Mouse (Mus musculus) liver, embryonic 12.5 days (tissue): ENCODE data around the gene Pnliprp2. TPM values are rescaled to one million over a fixed set of nuclear protein-coding genes. Genes with fewer than 3 reads are reported as not detected.

Experiments used
- ATAC-seq: fragments of 200-750 bp; cut with Nextera tagmentation; 2 replicates; pipeline ENCODE4 v1.8.0; 2017; ENCODE audit warnings: moderate number of reproducible peaks, mild to moderate bottlenecking, moderate library complexity
- H3K27ac ChIP-seq: fragments of 300-500 bp; sonication (generic); 2 replicates; pipeline ENCODE4 v1.5.1; 2016; ENCODE audit warnings: mild to moderate bottlenecking
- H3K27me3 ChIP-seq: fragments of 300-500 bp; sonication (generic); replicated peaks from 2 replicates; pipeline ENCODE4 v1.6.1; 2016; ENCODE audit warnings: mild to moderate bottlenecking, moderate library complexity
- H3K36me3 ChIP-seq: fragments of 300-500 bp; sonication (generic); 2 replicates; pipeline ENCODE4 v1.6.1; 2016; ENCODE audit warnings: mild to moderate bottlenecking, moderate library complexity
- H3K4me1 ChIP-seq: fragments of 300-500 bp; sonication (generic); 2 replicates; pipeline ENCODE4 v1.6.1; 2016
- H3K4me2 ChIP-seq: fragments of 300-500 bp; sonication (generic); 2 replicates; pipeline ENCODE4 v1.6.1; 2016; ENCODE audit warnings: mild to moderate bottlenecking, moderate library complexity
- H3K4me3 ChIP-seq: fragments of 300-500 bp; sonication (generic); 2 replicates; pipeline ENCODE4 v1.5.1; 2016; ENCODE audit warnings: mild to moderate bottlenecking, moderate library complexity
- H3K9ac ChIP-seq: fragments of 300-500 bp; sonication (generic); 2 replicates; pipeline ENCODE4 v1.6.1; 2016; ENCODE audit warnings: mild to moderate bottlenecking, moderate library complexity
- H3K9me3 ChIP-seq: fragments of 300-500 bp; sonication (generic); replicated peaks from 2 replicates; pipeline ENCODE4 v1.6.1; 2016; ENCODE audit warnings: mild to moderate bottlenecking, moderate library complexity
- WGBS: fragments of 180-500 bp; shearing (Covaris S2); methylation state at CpG from one replicate; pipeline ENCODE4 v1.1.7; 2016; ENCODE audit not compliant: insufficient replicate concordance; 5-methylcytosine and 5-hydroxymethylcytosine counted together
- polyA plus RNA-seq: library from polyadenylated mRNA; unstranded; fragments of >200 nt; fragmentation: Nextera tagmentation; extraction: Ambion mirVana; gene quantifications from 2 replicates; pipeline ENCODE4 v1.2.1, GENCODE M21; 2016

Gene Pnliprp2
- polyA plus RNA-seq: 5.5 and 7.5 TPM in 2 replicates

DNA sequence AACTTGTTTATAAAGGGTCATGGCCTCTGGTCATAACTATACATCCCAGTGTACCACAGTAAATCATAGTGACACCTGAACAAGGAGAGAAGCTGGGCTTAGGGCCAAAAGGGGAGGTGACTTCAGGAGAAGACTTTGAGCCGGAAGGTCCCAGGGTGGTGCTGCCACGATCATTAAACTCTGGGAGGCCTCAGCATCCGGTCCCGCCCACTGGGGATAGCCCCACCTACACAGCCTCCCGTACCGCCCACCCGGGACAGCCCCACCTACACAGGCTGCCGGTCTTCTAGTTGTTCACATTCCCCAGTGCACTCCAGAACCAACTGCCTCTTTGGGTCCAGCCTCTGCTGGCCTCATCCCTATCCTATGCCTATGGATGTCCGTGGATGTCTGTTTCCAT, at the start of gene Pnliprp2:
Gene Pnliprp2 (plus strand): TSS at position 297 of the 400 bp plus-strand sequence.
- H3K4me1 ChIP-seq: no peaks in the 10 kb centered on the region
- H3K9me3 ChIP-seq: 0 out of 2 replicates have a peak, but pooled peaks cover 5% of the 10 kb centered on the region
- 45% methylated on average over 9 of the region's 9 CpGs for WGBS
- H3K27ac ChIP-seq: no peak within 1 kb of the TSS
- no peaks in the 10 kb centered on the region for H3K27me3 ChIP-seq
- no peak within 1 kb of the TSS for H3K9ac ChIP-seq
- ATAC-seq: no peak
- H3K36me3 ChIP-seq: no peaks in the 10 kb centered on the region
- no peak within 1 kb of the TSS for H3K4me3 ChIP-seq
- H3K4me2 ChIP-seq: no peak within 1 kb of the TSS

DNA sequence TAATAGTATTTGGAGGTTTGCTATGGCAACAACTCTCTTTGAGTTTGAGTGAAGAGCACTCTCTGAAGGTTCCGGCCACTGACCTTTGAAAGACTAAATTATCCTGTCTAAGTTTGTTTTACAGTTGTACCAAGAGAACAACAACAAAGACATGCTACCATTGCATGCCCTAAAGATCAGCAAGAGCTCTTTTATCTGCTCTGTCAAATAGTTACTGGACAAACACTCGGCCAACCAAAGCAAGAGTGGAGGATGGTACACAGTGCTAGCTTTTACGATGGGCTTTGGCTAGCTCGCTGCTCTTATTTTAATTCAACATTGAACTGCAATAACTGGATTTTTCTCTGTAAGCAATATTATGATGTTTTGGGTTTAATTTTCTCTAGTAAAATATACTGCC, 41.6 kb upstream of the Pnliprp2 start:
- H3K36me3 ChIP-seq: no peaks in the 10 kb centered on the region
- 69% methylated on average over 4 of the region's 4 CpGs for WGBS
- no peak overlapping the region for H3K4me2 ChIP-seq
- no peaks in the 10 kb centered on the region for H3K27me3 ChIP-seq
- peak; percentile 55; the same call in 1 of the 2 replicates for ATAC-seq
- H3K4me3 ChIP-seq: no peak overlapping the region
- H3K4me1 ChIP-seq: no peaks in the 10 kb centered on the region
- no peaks in the 10 kb centered on the region for H3K9me3 ChIP-seq
- H3K9ac ChIP-seq: no peak overlapping the region
- H3K27ac ChIP-seq: no peak overlapping the region

DNA sequence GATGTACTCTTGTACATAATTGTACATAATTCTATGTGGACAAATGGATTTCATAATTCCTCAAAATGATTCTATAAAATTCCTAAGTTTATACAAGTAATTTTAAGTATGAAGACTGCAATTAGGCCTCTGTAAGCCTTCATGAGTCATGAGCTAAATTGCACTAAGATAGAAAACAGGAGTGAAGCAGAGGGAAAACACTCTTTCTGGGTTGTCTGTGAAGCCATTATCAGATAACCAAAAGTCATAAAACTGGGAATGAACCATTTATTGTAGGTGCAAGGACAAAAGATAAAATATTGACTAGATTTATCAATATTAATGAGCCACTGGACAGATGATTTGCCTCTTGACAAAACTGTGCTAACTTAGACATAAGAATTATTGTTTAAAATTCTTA, 39.1 kb upstream of the Pnliprp2 start:
- Histone ChIP-seq H3K9ac (no peak overlapping the region), H3K4me3 (no peak overlapping the region), H3K27me3 (no peaks in the 10 kb centered on the region), H3K9me3 (no peaks in the 10 kb centered on the region), H3K36me3 (no peaks in the 10 kb centered on the region), H3K4me1 (no peaks in the 10 kb centered on the region), H3K4me2 (no peak overlapping the region), H3K27ac (no peak overlapping the region)
- ATAC-seq: no peak

DNA sequence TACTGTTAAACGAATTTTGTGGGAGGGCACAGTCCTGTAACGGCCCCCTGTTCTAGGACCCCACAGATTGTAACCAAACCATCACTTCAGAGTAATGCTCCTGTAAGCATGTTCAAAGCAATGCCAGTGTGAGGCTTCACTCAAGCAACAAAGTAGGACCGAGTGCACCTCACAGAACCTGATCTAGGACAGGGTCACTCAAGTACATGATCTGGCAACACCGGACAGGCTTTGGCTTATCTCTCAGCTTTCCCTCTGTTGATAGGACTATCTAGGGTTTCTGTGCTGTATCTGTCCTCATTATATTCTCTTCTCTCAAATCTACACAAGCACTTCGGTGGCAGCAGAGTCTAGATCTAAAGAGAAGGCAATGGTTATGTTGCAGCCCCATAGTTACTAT, 33.0 kb upstream of the Pnliprp2 start:
- H3K9ac ChIP-seq: no peak overlapping the region
- H3K9me3 ChIP-seq: no peaks in the 10 kb centered on the region
- H3K36me3 ChIP-seq: no peaks in the 10 kb centered on the region
- no peak overlapping the region for H3K27ac ChIP-seq
- H3K4me1 ChIP-seq: 0 out of 2 replicates have a peak, but pooled peaks cover 3% of the 10 kb centered on the region
- ATAC-seq: no peak
- 55% methylated on average over 5 of the region's 5 CpGs for WGBS
- H3K4me3 ChIP-seq: no peak overlapping the region
- H3K4me2 ChIP-seq: no peak overlapping the region
- H3K27me3 ChIP-seq: no peaks in the 10 kb centered on the region

DNA sequence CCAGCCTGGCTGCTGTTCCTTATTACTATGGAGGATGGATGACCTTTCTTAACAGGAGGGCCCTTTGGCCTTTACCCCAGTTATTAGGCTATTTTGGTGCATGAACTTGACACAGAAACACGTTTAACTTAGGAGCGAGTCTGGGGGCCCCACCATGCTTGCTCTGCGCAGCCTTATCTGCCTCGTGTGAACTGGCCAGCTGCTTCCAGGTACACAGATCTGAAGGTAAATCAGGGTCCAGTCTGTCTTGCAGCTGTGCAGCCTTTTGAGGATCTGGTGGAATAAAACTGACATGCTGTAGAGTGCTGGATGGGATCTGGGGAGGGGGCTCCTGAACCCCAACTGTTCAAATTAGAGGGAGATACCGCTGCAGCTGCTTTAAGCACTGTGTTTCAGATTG, 31.8 kb upstream of the Pnliprp2 start:
- no peak for ATAC-seq
- Histone ChIP-seq H3K27ac (peak overlapping the region; percentile 54; the same call in 1 of the 2 replicates), H3K9me3 (no peaks in the 10 kb centered on the region), H3K9ac (no peak overlapping the region), H3K4me2 (no peak overlapping the region), H3K27me3 (no peaks in the 10 kb centered on the region), H3K36me3 (no peaks in the 10 kb centered on the region), H3K4me3 (no peak overlapping the region), H3K4me1 (0 out of 2 replicates have a peak, but pooled peaks cover 3% of the 10 kb centered on the region)
- WGBS: 51% methylated on average over 5 of the region's 5 CpGs

DNA sequence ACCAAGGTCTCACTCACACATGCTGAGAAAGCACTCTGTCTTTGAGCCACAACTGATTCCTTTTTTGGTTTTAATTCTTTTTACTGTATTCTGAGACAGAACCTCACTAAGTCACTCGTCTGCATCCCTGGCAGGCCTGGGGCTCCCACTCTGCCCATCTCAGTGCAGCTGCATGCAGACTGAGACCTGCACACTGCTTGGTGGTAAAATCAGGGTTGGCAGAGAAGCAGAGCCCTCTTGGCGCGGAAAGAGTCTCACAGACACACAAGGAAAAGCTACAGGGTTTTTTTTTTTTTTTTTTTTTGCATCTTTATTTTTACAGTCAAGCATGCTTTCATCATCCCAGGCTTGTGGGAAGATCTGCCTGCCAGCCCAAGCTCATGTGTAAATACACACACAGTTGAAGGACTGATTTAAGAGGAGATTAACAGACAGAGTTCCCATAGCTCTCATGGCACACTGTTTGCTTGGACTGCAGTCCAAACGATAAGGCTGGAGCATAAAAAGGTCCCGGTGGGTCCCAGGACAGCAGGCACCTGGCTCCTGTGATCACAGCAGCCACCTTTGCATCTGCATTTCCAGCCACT, 31.0 kb upstream of the Pnliprp2 start, which contains the start of gene Pnliprp1:
Gene Pnliprp1 (plus strand): TSS at position 443 of the 587 bp plus-strand sequence.
- Histone ChIP-seq H3K9me3 (no peaks in the 10 kb centered on the region), H3K27me3 (no peaks in the 10 kb centered on the region), H3K36me3 (no peaks in the 10 kb centered on the region), H3K4me1 (0 out of 2 replicates have a peak, but pooled peaks cover 3% of the 10 kb centered on the region), H3K4me3 (no peak within 1 kb of the TSS), H3K4me2 (no peak within 1 kb of the TSS), H3K27ac (peak within 1 kb of the TSS; percentile 54), H3K9ac (no peak within 1 kb of the TSS)
- ATAC-seq: peak; percentile 62
- WGBS: 50% methylated on average over 5 of the region's 5 CpGs

DNA sequence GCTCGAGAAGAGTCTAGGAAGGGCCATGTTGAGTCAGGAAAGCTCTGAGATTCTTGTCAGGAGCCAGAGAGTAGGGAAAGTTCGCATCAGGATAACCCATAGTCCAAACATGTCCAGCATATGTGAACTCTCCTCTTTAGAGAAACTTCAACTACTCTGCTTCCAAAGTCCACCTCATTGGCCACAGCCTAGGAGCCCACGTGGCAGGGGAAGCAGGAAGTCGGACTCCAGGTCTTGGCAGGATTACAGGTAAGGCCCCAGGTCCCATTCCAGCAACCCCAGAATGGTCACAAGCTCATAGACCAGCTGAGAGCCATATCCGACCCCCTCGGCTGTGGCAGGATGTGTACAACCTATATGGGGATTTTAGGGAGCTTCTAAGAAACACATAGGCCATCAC, 26.3 kb upstream of the Pnliprp2 start:
- ATAC-seq: no peak
- WGBS: 47% methylated on average over 6 of the region's 6 CpGs
- no peaks in the 10 kb centered on the region for H3K4me1 ChIP-seq
- no peaks in the 10 kb centered on the region for H3K27me3 ChIP-seq
- no peak overlapping the region for H3K9ac ChIP-seq
- no peak overlapping the region for H3K4me2 ChIP-seq
- no peaks in the 10 kb centered on the region for H3K9me3 ChIP-seq
- no peak overlapping the region for H3K27ac ChIP-seq
- no peaks in the 10 kb centered on the region for H3K36me3 ChIP-seq
- H3K4me3 ChIP-seq: no peak overlapping the region

DNA sequence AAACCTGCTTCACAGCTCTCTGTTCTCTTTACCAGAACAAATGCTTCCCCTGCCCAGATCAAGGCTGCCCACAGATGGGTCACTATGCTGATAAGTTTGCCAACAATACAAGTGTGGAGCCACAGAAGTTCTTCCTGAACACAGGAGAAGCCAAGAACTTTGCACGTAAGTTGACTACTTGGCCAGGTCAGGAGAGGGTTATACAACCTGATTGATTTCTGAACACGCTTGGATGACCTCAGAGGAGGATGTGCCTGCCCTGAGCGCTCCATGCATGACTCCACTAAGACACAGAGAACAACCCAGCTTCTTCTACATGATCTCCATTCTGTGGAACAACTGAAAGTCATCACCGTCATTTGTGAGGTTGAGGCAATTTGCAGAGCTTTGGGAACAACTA, 21.4 kb upstream of the Pnliprp2 start:
- no peak overlapping the region for H3K4me2 ChIP-seq
- no peaks in the 10 kb centered on the region for H3K36me3 ChIP-seq
- no peak overlapping the region for H3K27ac ChIP-seq
- H3K4me1 ChIP-seq: no peaks in the 10 kb centered on the region
- H3K9ac ChIP-seq: no peak overlapping the region
- H3K27me3 ChIP-seq: no peaks in the 10 kb centered on the region
- no peak overlapping the region for H3K4me3 ChIP-seq
- H3K9me3 ChIP-seq: no peaks in the 10 kb centered on the region
- ATAC-seq: no peak
- WGBS: 65% methylated on average over 4 of the region's 4 CpGs

DNA sequence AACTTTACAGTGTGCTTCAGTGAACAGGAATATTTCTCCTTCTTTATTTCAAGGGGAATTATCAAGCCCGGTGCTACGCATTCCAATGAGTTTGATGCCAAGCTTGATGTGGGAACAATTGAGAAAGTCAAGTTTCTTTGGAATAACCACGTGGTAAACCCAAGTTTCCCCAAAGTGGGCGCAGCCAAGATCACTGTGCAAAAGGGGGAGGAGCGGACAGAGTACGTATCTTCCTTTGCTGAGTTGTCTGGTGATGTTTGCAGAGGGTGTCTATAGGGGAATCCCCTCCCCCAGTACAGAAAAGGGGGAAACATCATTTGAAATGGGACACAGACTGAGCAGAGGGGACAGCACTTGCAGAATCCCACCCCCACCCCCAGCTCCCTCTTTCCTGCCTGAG, 18.5 kb upstream of the Pnliprp2 start:
- Histone ChIP-seq H3K4me3 (no peak overlapping the region), H3K36me3 (no peaks in the 10 kb centered on the region), H3K4me1 (no peaks in the 10 kb centered on the region), H3K9ac (no peak overlapping the region), H3K9me3 (no peaks in the 10 kb centered on the region), H3K4me2 (no peak overlapping the region), H3K27me3 (no peaks in the 10 kb centered on the region), H3K27ac (no peak overlapping the region)
- no peak for ATAC-seq
- WGBS: 67% methylated on average over 6 of the region's 6 CpGs

DNA sequence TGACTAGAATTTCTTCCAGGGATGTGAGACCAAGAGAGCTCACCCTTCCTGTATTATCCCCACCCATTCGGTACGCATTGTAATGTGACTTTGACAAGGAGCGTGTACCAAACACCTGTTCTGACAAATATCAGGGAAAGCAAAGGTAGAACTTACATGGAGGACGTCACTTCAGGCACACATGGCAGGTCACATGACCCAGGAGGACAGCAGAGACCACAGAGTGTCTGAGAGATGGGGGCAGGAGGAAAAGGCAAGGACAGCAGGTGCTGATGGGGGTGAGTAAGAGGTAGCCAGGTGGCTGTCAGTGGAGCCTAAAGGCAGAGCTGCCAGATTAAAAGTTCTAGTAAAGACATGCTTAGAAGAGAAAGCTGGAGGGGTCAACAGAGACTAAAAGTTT, 16.8 kb upstream of the Pnliprp2 start:
- 60% methylated on average over 4 of the region's 4 CpGs for WGBS
- ATAC-seq: no peak
- no peaks in the 10 kb centered on the region for H3K4me1 ChIP-seq

DNA sequence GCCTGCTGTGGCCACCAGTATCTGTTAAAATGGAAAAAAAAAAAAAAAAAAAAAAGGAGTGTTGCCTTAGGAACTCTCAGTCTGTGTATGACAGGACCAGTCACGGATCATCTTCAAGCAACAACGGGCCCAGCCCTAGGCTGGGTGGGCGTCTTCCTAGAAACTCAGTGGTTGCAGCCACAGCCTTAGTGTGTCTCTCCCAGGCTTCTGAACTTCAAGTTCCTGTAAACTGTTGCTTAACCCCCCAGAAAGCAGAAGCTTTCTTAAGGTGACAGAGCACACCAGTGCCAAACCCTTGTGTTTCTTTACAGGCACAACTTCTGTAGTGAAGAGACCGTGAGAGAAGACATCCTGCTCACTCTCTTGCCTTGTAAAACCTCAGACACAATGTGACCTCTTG, 15.8 kb upstream of the Pnliprp2 start:
- no peaks in the 10 kb centered on the region for H3K9me3 ChIP-seq
- H3K4me1 ChIP-seq: no peaks in the 10 kb centered on the region
- no peaks in the 10 kb centered on the region for H3K27me3 ChIP-seq
- ATAC-seq: no peak
- H3K4me3 ChIP-seq: no peak overlapping the region
- WGBS: 38% methylated on average over 4 of the region's 4 CpGs
- H3K9ac ChIP-seq: no peak overlapping the region
- H3K27ac ChIP-seq: no peak overlapping the region
- no peak overlapping the region for H3K4me2 ChIP-seq
- H3K36me3 ChIP-seq: no peaks in the 10 kb centered on the region

More for the DNA sequence above, 16.8 kb upstream of the Pnliprp2 start:
- H3K4me3 ChIP-seq: no peak overlapping the region
- no peak overlapping the region for H3K9ac ChIP-seq
- H3K9me3 ChIP-seq: no peaks in the 10 kb centered on the region
- no peaks in the 10 kb centered on the region for H3K27me3 ChIP-seq
- H3K36me3 ChIP-seq: no peaks in the 10 kb centered on the region
- H3K27ac ChIP-seq: no peak overlapping the region
- H3K4me2 ChIP-seq: no peak overlapping the region

DNA sequence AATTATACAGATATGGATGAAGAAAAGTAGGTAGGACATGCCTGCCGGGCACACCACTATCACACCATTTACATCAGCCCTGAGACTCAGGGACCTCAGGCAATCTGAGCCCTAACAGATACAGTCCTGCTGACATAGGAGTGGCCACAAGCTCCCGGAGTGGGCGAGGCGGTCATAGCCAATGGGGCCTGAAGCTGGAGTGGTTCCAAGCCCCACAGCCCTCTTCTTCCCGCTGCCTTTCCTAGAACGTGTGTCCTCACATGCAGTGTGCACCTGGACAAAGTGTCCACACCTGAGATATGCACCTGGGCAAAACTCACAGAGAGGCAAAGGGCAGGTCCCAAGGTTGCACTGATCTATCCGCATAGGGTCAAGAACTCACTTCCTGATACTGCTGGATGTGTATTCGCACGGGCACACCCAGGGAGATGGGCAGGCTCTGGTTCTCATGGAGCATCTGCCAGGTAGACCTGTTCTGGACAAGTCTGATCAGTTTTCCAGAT, 12.0 kb upstream of the Pnliprp2 start:
- Histone ChIP-seq H3K27ac (no peak overlapping the region), H3K4me1 (no peaks in the 10 kb centered on the region), H3K9me3 (no peaks in the 10 kb centered on the region), H3K4me3 (no peak overlapping the region), H3K9ac (no peak overlapping the region), H3K4me2 (no peak overlapping the region), H3K36me3 (no peaks in the 10 kb centered on the region), H3K27me3 (no peaks in the 10 kb centered on the region)
- ATAC-seq: no peak
- WGBS: 72% methylated on average over 9 of the region's 9 CpGs

DNA sequence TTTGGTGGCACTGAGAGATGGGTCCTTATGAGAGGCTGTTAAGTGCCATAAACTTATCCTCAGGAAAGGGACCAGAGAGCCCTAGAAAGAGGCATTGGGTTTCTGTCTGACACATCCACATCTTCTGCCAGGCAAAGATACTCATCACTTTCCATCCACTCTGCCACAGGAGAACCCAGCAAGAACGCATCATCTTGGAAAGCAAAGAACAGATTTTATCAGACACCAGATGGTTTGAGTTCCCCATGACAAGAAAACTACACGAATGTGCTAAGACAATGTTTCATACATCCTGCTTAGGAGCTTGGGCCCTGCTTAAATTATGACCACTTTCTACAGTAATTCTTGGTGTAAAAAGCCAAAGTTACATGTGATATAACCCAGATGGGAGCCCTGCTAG, 8.7 kb upstream of the Pnliprp2 start:
- ATAC-seq: no peak
- no peak overlapping the region for H3K4me2 ChIP-seq
- WGBS: 66% methylated on average over 2 of the region's 2 CpGs
- H3K4me3 ChIP-seq: no peak overlapping the region
- no peaks in the 10 kb centered on the region for H3K36me3 ChIP-seq
- H3K4me1 ChIP-seq: no peaks in the 10 kb centered on the region
- H3K27me3 ChIP-seq: no peaks in the 10 kb centered on the region
- H3K9ac ChIP-seq: no peak overlapping the region
- no peaks in the 10 kb centered on the region for H3K9me3 ChIP-seq
- no peak overlapping the region for H3K27ac ChIP-seq
